Mouse (Mus musculus) heart, postnatal 0 days (tissue): ENCODE data around the gene D430042O09Rik.

Experiments
- CTCF ChIP-seq: IDR thresholded peaks from 2 replicates; pipeline ENCODE4 v1.5.1; 2016; ENCODE audit warnings: antibody characterized with exemption, control low read depth, low read depth
- EP300 ChIP-seq: IDR thresholded peaks from 2 replicates; pipeline ENCODE4 v1.6.1; 2016; ENCODE audit warnings: antibody characterized with exemption, low read depth

- TF ChIP-seq CTCF: no peak
- no peak for TF ChIP-seq EP300
Observed at GRCm38 (mm10) chr7:125829121-125829666, 121.5 kb downstream of the D430042O09Rik start.
